Mouse (Mus musculus): ENCODE measurements around the gene Rnps1.
"Not testable (repeated sequence)": the region's sequence is repeated elsewhere in the genome, so short reads cannot be mapped to it uniquely, and the experiment has no call there.

The Rnps1 gene

GRCm38 (mm10) chr17:24414230-24414976 lies at the start of gene Rnps1:
TSS of gene Rnps1 (plus strand) at chr17:24414565.
- DNase-seq, result peak; percentile 90

DNA sequence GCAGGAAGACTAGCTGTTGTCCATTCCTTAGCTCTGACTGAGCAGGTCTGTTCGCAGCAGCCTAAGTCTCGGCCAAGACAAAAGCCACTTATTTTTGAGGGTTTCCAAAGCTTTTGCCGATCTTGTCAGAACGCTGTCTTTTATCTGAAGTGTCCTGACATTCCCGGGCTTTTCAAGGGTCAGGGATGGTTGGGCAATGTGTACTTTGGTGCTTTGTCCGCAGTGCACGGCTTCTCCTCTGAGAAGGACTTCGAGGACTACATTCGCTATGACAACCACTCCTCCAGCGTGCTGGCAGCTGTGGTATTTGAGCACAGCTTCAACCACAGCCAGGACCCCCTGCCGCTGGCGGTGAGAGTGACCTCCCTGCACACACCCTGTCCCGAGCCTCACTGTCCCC lies 48.5 kb upstream of the Rnps1 start:
- no peak for DNase-seq

- no peak for DNase-seq
Measured at GRCm38 (mm10) chr17:24375094-24375712, 39.2 kb upstream of the Rnps1 start.

DNA sequence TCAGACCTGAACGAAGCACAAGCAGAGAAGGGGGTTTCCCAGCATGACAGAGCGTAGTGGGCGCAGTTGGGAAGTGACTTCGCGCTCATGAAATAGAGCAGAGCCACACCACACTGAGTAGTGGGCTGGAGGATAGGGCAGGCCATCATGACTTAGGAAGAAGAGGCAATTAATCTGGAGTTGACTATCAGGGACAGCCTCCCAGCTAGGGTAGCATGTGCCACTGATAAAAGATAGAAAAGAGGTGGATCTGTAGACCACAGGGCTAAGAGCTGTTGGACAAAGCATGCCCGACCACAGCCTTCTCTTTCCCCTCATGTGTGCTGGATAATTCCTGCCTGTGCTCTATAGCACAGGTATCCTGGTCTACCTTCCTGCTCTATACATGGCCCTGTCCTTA lies 38.5 kb upstream of the Rnps1 start:
- DNase-seq, result no peak

GRCm38 (mm10) chr17:24378496-24378895 lies 35.9 kb upstream of the Rnps1 start:
- no peak for DNase-seq

DNA sequence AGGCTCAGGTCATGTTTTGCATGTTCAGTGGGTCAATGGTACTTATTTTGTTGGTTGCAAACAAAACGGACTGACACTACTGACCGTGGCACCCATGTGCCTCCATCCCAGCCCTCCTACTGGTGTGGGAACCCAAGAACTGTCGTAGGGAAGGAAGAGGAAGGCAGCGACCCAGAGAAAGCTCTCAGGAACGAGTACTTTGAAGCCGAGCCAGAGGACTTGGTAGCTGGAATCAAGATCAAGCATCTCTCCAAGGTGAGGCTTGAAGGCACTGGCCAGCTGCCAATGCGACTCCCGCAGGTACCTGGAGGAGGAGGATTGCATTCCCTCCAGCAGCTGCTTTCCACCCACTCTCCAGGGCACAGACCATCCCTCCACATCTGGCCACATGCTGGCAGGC lies 30.6 kb upstream of the Rnps1 start:
- no peak for DNase-seq

GRCm38 (mm10) chr17:24388711-24389110 lies 25.7 kb upstream of the Rnps1 start:
- DNase-seq, result no peak

DNA sequence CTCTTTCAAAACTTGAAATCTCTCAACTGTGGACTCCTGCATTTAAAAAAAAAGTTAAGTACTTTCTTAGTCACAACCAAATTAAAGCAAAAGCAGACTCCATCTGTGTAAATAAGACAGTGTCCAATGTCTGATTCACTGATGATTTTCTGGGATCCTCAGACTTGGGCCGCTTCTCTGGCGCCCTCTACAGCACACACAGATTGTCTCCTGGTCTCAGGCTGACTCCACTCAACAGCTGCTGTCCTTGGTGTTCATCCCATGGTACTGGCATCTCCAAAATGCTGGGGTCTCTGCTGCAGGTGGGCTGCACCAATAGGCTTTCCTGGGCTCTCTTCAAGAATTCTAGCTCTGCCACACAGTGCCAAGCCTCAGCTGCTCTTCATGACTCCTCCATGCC lies 24.5 kb upstream of the Rnps1 start:
- peak; percentile 68 for DNase-seq

GRCm38 (mm10) chr17:24391149-24391548 lies 23.2 kb upstream of the Rnps1 start:
- peak; percentile 44 for DNase-seq

DNA sequence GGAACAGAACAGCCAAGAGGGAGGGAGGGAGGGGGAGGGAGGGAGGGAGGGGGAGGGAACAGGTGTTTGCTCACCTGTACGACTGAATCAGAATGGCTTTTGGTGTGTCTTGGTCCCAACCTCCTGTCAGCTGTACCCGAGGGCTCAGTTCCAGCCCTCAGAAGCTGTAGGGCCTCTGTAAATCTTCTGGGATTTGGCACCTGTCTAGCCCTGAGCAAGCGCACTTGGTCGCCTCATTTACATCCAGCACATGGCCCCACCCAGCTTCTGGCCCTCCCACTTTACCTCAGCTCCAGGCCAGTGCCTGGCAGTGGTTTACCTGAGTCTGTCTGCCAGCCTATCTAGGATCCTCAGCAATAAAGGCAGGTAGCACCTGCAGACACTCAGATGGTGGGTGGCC lies 20.8 kb upstream of the Rnps1 start:
- DNase-seq, result no peak

- no peak for DNase-seq
Measured at GRCm38 (mm10) chr17:24394456-24394855, 19.9 kb upstream of the Rnps1 start.

DNA sequence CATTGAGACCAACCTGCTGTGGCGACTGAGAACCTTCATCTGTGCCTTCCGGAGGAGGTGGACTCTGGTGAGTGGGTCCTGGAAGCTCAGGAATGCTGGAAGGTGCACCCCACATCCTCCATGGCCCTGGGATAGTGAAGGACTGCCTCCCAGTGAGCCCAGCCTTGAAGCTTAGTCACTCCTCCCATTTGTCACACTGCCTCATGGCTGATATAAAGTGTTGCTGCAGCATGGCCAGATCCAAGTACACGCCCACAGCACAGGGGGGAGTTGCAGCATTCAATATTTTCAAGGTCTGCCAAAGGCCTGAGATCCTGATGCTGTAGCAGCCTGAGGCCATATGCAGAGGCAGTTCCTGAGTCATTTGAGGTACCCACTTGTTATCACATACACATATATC lies 12.0 kb upstream of the Rnps1 start:
- DNase-seq, result no peak

DNA sequence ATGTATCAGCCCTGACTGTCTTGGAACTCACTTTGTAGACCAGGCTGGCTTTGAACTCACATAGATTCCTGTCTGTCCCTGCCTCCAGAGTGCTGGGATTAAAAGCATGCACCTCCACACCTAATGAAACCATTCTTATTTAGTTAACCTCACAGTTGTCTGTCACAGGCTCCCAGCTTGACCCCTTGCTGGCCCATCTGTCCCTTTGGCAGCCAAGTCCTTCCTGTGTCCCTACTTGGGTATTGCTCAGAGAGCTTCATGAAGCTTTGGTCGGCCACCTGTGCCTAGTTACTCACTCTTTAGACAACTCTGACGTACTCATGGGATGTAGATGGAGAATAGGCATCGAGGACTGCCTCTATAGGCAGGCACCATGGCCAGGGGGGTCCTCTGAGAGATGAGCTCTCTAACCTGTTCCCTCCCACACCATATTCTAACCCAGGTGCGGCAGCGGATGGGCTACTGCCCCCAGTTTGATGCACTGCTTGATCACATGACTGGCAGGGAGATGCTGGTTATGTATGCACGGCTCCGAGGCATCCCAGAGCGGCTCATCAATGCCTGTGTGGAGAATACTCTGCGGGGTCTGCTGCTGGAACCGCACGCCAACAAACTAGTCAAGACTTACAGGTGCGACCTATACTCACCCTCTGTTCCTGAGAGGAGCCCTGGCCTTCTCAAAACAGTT lies 7.1 kb upstream of the Rnps1 start:
- DNase-seq, result peak; percentile 76

- no peak for DNase-seq
Measured at GRCm38 (mm10) chr17:24413557-24414211, 681 bp upstream of the Rnps1 start.

GRCm38 (mm10) chr17:24415011-24415410 lies 646 bp downstream of the Rnps1 start:
- DNase-seq, result no peak

GRCm38 (mm10) chr17:24416051-24416652 lies 1.8 kb downstream of the Rnps1 start:
- DNase-seq, result no peak

- DNase-seq, result no peak
Measured at GRCm38 (mm10) chr17:24423114-24423513, 8.7 kb downstream of the Rnps1 start.

GRCm38 (mm10) chr17:24424489-24424888 lies 10.1 kb downstream of the Rnps1 start:
- DNase-seq, result no peak

DNA sequence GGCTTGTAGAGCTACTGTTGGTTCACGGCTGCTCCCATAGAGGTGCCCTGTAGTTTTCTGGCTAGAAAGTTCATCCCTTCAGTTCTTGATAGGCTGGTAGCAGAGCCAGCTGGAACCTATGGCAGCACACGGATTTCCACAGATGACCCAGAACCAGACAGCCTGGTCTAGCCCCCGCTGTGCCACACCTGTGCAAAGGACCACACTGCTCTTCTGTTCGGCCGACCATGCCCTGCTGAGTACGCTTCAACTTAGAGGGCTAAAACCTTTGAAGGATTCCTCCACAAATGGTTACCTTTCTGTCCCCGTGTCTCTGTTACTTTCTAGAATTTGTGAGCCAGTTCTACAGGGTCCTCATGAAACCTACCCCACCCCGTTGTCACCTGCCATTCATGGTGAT lies 11.0 kb downstream of the Rnps1 start:
- DNase-seq, result not testable (repeated sequence)

DNA sequence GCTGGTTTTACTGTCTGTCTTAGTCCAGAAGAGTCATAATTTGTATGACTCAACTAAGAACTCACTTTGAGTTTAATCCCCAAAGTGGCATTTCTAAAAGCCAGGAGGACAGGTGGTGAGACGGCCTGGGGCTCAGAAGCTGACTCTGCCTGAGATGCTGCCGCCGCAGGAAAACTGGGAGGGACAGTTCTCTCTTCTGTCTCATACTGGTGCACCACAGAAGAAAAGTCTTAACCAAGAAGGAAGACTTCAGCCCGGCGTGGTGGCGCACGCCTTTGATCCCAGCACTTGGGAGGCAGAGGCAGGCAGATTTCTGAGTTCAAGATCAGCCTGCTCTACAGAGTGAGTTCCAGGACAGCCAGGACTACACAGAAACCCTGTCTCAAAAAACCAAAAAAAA lies 11.5 kb downstream of the Rnps1 start:
- no peak for DNase-seq

GRCm38 (mm10) chr17:24426471-24427169 lies 12.3 kb downstream of the Rnps1 start, which contains the start of gene Eci1:
TSS of gene Eci1 (plus strand) at chr17:24426641.
- peak; percentile 98 for DNase-seq

- no peak for DNase-seq
Measured at GRCm38 (mm10) chr17:24427170-24427557, 12.8 kb downstream of the Rnps1 start.

All from cerebellum, adult 9-10 months (tissue).